Mouse (Mus musculus) forebrain, postnatal 0 days (tissue): ENCODE measurements around the gene Usp42. TPM values are rescaled to one million over a fixed set of nuclear protein-coding genes. Genes with fewer than 3 reads are reported as not detected.

ENCODE experiments used
- ATAC-seq: fragments of 200-750 bp; cut with Nextera tagmentation; 2 replicates; pipeline ENCODE4 v1.8.0; 2017; ENCODE audit warnings: mild to moderate bottlenecking, moderate library complexity
- DNase-seq: peaks from one replicate; pipeline ENCODE4 v3.0.0-alpha.2; 2015
- H3K27ac ChIP-seq: fragments of 300-500 bp; sonication (generic); 2 replicates; pipeline ENCODE4 v1.5.1; 2014; ENCODE audit warnings: low read depth, mild to moderate bottlenecking, antibody characterized with exemption, low read length, moderate library complexity, mixed read lengths
- H3K27me3 ChIP-seq: fragments of 300-500 bp; sonication (generic); 2 replicates; pipeline ENCODE4 v1.6.1; 2014; ENCODE audit warnings: mild to moderate bottlenecking, low read length, mixed read lengths; ENCODE audit not compliant: insufficient read depth
- H3K36me3 ChIP-seq: fragments of 300-500 bp; sonication (generic); 2 replicates; pipeline ENCODE4 v1.6.1; 2014; ENCODE audit warnings: mild to moderate bottlenecking, moderate library complexity; ENCODE audit not compliant: insufficient read depth
- H3K4me1 ChIP-seq: fragments of 300-500 bp; sonication (generic); 2 replicates; pipeline ENCODE4 v1.6.1; 2014; ENCODE audit warnings: antibody characterized with exemption; ENCODE audit not compliant: insufficient read depth
- H3K4me2 ChIP-seq: fragments of 300-500 bp; sonication (generic); 2 replicates; pipeline ENCODE4 v1.6.1; 2014; ENCODE audit warnings: low read depth, mild to moderate bottlenecking, moderate library complexity
- H3K4me3 ChIP-seq: fragments of 300-500 bp; sonication (generic); 2 replicates; pipeline ENCODE4 v1.5.1; 2014; ENCODE audit warnings: low read depth, low read length, mixed read lengths
- H3K9ac ChIP-seq: fragments of 300-500 bp; sonication (generic); 2 replicates; pipeline ENCODE4 v1.6.1; 2014; ENCODE audit warnings: mild to moderate bottlenecking
- H3K9me3 ChIP-seq: fragments of 300-500 bp; sonication (generic); 2 replicates; pipeline ENCODE4 v1.6.1; 2016; ENCODE audit warnings: low read length
- CTCF ChIP-seq: sonication (generic); IDR thresholded peaks from 2 replicates; pipeline ENCODE4 v1.5.1; 2016; ENCODE audit warnings: antibody characterized with exemption, control low read depth, low read depth
- WGBS: fragments of 180-500 bp; shearing (Covaris S2); extraction: QIAGEN DNeasy Blood & Tissue Kit; methylation state at CpG from one replicate; pipeline ENCODE4 v1.1.7; 2014; 5-methylcytosine and 5-hydroxymethylcytosine counted together
- polyA plus RNA-seq: library from polyadenylated mRNA; unstranded; fragments of >200 nt; fragmentation: Nextera tagmentation; extraction: Ambion mirVana; gene quantifications from 2 replicates; pipeline ENCODE4 v1.2.1, GENCODE M21; 2015
- total RNA-seq: library from RNA; depleted of rRNA; stranded (reverse); fragments of >200 nt; gene quantifications from 2 replicates; pipeline ENCODE4 v1.2.3, GENCODE M21; 2014

Gene Usp42
- total and polyA plus RNA-seq, 2 experiments from 2014 or later = 16.8 to 25.1 TPM

DNA sequence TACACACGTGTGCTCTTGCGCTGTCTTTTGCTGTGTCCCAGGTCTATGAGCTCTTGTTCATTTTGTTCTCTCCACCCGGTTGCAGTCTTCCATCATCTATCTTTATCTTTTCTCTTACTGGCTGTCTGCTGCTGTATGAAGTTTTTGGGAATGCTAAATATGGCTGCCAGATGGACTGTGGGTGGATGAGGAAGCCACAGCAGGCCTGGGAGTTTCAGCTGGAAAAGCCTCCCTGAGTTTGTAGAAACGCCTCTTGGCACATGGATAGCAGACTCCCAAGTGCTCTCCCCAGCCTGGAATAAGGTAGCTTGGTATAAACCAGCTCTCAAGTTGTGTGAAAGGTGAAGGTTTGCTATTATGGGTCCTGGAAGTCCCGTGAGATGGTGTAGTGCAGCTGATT, 41.2 kb downstream of the Usp42 start:
- H3K4me3 ChIP-seq = no peak overlapping the region
- H3K9ac ChIP-seq = no peak overlapping the region
- TF ChIP-seq CTCF = no peak
- H3K27ac ChIP-seq = no peak overlapping the region
- no peaks in the 10 kb centered on the region for H3K9me3 ChIP-seq
- DNase-seq (peak; percentile 22), ATAC-seq (no peak)
- H3K4me2 ChIP-seq = no peak overlapping the region
- no peaks in the 10 kb centered on the region for H3K27me3 ChIP-seq
- H3K36me3 ChIP-seq = peaks cover 46% of the 10 kb centered on the region
- 83% methylated on average over 5 of the region's 5 CpGs for WGBS
- no peaks in the 10 kb centered on the region for H3K4me1 ChIP-seq

DNA sequence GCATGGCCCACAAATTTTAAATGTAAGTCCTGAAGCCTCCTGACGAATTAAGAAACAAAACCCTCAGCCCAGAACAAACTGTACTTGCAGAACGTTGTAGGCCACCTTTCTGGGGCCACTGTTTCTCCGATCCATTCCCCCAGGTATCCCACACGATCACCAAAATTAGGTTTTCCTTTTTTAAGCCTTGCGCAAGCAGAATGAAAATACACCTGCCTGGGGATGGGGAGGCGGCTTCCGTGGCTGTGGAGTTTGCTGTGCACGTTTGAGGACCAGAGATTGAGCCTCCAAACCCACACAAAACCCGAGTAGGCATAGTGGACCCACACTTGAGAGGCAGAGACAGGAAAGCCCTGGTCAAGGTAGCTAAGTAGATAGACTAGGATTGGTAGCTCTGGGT, 41.7 kb downstream of the Usp42 start:
- Histone ChIP-seq H3K4me3 (no peak overlapping the region), H3K27me3 (no peaks in the 10 kb centered on the region), H3K36me3 (peaks cover 46% of the 10 kb centered on the region), H3K9ac (no peak overlapping the region), H3K9me3 (no peaks in the 10 kb centered on the region), H3K4me1 (no peaks in the 10 kb centered on the region), H3K27ac (no peak overlapping the region), H3K4me2 (no peak overlapping the region)
- no peak for DNase-seq
- ATAC-seq = no peak
- TF ChIP-seq CTCF = no peak
- 90% methylated on average over 9 of the region's 9 CpGs for WGBS

DNA sequence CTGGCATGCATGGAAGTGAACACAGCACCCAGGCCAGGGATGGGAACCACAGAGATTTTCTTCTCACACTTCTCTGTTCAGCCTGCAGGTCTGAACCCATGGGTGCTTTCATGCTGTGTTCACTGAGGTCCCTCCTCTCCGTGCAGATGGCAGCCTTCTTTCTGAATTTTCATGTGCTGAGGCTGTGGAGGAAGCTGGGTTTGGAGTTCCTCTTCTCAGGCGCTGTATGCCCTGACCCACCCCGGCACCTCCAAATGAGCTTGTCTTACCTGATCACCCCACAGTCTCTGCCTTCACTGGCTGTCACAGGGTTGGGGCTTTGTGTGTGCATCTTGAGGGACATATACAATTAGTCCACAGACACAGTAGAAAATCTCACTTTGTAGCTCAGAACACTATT, 44.5 kb downstream of the Usp42 start:
- WGBS = 95% methylated on average over 3 of the region's 3 CpGs
- Histone ChIP-seq H3K27ac (no peak overlapping the region), H3K4me2 (no peak overlapping the region), H3K27me3 (no peaks in the 10 kb centered on the region), H3K36me3 (peaks cover 26% of the 10 kb centered on the region), H3K4me1 (no peaks in the 10 kb centered on the region), H3K4me3 (no peak overlapping the region), H3K9ac (no peak overlapping the region), H3K9me3 (no peaks in the 10 kb centered on the region)
- TF ChIP-seq CTCF = no peak
- no peak for ATAC-seq
- DNase-seq = no peak

DNA sequence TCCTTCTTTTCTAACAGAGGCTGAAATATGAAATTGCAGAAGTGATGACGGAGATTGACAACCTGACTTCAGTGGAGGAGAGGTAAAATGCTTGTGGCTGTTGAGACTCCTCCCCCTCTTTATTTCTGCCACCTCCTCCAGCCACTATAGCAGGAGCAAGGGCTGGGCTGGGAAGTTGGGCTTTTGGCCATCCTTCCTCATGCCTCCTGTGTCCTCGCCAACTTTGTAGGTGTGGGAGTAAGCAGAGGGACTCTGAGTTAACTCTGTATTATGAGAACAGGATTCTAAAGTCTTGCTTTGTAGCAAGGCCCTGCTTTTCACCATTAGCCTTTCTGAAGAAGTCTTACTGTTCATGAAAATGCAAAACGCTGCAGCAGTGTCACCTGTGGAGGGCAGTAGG, 45.6 kb downstream of the Usp42 start:
- no peaks in the 10 kb centered on the region for H3K9me3 ChIP-seq
- no peak overlapping the region for H3K27ac ChIP-seq
- peaks cover 20% of the 10 kb centered on the region for H3K36me3 ChIP-seq
- ATAC-seq (no peak), DNase-seq (no peak)
- H3K9ac ChIP-seq = no peak overlapping the region
- 89% methylated on average over 3 of the region's 3 CpGs for WGBS
- H3K4me1 ChIP-seq = no peaks in the 10 kb centered on the region
- no peak overlapping the region for H3K4me2 ChIP-seq
- H3K4me3 ChIP-seq = no peak overlapping the region
- TF ChIP-seq CTCF = no peak
- no peaks in the 10 kb centered on the region for H3K27me3 ChIP-seq

DNA sequence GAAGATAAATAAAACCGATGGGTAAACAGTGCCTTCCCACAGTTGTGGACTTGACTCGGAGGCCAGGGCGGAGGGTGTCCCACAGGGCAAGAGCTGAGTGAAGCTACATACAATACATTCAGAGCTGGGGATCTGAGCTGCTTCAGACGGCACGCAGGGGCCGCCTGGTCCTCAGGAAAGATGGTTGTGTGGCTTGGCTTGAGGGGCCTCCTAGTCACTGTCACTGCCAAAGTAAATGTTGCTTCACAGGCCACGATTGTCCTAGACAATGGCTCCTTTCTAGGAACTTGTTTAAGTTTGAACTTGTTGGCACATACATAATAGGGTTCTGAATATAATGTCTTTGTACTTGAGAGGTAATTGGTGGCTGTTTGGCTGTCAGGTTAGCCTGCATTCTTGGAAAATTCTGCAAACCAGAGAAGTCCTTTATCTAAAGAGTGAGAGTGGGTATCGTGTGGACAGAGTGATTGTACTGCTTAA, 47.1 kb downstream of the Usp42 start:
- WGBS = 53% methylated on average over 8 of the region's 8 CpGs
- Histone ChIP-seq H3K4me2 (no peak overlapping the region), H3K27ac (no peak overlapping the region), H3K27me3 (no peaks in the 10 kb centered on the region), H3K4me3 (no peak overlapping the region), H3K4me1 (no peaks in the 10 kb centered on the region), H3K9ac (no peak overlapping the region), H3K36me3 (peaks cover 20% of the 10 kb centered on the region), H3K9me3 (no peaks in the 10 kb centered on the region)
- ATAC-seq = no peak
- TF ChIP-seq CTCF = no peak
- DNase-seq = no peak

DNA sequence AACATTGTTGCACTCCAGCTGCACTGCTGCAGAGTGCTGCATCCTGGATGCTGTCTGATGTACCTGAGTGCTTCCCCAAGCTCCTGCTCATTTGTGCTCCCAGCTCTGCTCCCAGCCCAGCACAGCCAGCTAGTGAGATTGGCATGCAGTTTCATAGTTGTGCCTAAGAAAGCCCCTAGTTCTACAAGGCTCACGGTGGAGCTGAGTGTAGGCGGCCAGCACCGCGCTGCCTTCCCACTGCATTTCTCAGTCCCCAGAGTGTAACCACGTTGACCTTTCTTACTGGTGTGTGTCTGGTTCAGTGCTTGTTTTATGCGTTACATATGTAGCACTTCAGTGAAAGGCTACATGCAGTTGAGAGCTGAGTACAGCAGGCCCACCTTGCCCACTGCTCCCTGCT, 48.4 kb downstream of the Usp42 start:
- Histone ChIP-seq H3K27ac (no peak overlapping the region), H3K36me3 (peaks cover 20% of the 10 kb centered on the region), H3K4me1 (no peaks in the 10 kb centered on the region), H3K27me3 (no peaks in the 10 kb centered on the region), H3K4me3 (no peak overlapping the region), H3K4me2 (no peak overlapping the region), H3K9ac (no peak overlapping the region), H3K9me3 (no peaks in the 10 kb centered on the region)
- 83% methylated on average over 6 of the region's 6 CpGs for whole genome bisulfite sequencing
- no peak for DNase-seq
- no peak for ATAC-seq
- TF ChIP-seq CTCF = no peak

DNA sequence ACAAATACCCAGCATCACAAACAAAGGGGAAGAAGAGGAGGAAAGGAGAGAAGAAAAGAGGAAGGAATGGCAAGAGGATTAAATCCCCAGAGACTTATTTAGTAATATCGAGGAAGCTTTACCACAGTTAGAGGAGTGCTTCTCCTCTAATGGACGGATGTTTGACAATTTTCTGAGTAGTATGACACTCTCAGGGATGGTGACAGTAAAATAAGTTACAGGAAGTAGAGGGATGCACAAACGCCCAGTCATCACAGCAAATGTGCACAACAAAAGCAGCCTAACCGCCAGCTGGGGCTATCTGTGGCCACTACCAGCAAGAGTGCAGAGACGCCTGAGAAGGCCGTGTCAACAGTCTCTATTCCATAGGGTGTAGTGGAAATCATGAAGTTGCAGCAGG, 52.4 kb downstream of the Usp42 start:
- Histone ChIP-seq H3K27ac (no peak overlapping the region), H3K4me3 (no peak overlapping the region), H3K36me3 (no peaks in the 10 kb centered on the region), H3K27me3 (no peaks in the 10 kb centered on the region), H3K4me1 (no peaks in the 10 kb centered on the region), H3K4me2 (no peak overlapping the region), H3K9me3 (no peaks in the 10 kb centered on the region), H3K9ac (no peak overlapping the region)
- ATAC-seq (no peak), DNase-seq (no peak)
- 67% methylated on average over 6 of the region's 6 CpGs for WGBS
- TF ChIP-seq CTCF = no peak

DNA sequence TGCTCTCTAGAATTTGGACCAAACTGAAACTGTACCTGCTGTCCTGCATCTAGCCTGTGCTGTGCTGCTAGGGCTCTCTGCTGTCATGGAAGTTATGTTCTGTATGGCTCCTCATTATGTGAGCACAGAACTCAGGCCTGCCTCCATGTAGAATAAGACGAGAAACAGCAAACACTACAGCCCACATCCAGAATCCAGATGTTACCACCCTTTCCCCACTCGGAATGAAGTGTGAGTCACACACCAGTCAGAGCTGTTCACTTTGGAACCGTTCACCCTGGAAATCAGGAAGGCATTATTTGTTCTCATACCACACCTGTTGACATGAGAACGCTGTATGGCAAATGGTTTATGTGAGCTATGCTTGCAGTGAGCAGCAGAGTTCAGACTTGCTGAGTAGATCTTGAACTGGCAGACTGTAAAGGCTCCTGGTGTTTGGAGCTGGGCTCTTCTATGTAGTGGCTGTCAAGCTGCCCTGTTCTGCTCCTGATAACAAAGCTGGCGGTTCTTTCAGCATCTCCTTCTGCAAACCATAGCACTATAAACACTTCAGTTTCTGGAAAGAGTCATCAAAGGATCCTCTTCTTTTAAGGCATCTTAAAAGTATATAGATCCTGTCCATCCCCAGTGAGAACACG, 53.3 kb downstream of the Usp42 start:
- DNase-seq = no peak

More for the DNA sequence above, 53.3 kb downstream of the Usp42 start:
- Histone ChIP-seq H3K4me1 (no peaks in the 10 kb centered on the region), H3K4me3 (no peak overlapping the region), H3K9me3 (no peaks in the 10 kb centered on the region), H3K9ac (no peak overlapping the region), H3K27me3 (no peaks in the 10 kb centered on the region), H3K36me3 (no peaks in the 10 kb centered on the region), H3K4me2 (no peak overlapping the region), H3K27ac (no peak overlapping the region)
- WGBS = 74% methylated on average over 6 of the region's 6 CpGs
- no peak for TF ChIP-seq CTCF
- ATAC-seq = no peak
